Mouse (Mus musculus) heart, adult 10 weeks (tissue): Measurements from ENCODE around the gene Nomo1. TPM values are rescaled to one million over a fixed set of nuclear protein-coding genes. Genes with fewer than 3 reads are reported as not detected.

Experiments used
- polyA plus RNA-seq: library from polyadenylated mRNA; stranded (reverse); fragments of 350-450 nt; fragmentation: Illumina TruSeq; extraction: RNeasy Lipid Tissue Mini Kit (QIAGEN cat#74804); gene quantifications from one replicate; pipeline ENCODE4 v1.2.3, GENCODE M21; 2014; ENCODE audit warnings: low read depth, low replicate concordance

Gene Nomo1
- polyA plus RNA-seq: 68.8 TPM

GRCm38 (mm10) chr7:46033109-46033869 is at the start of gene Nomo1:
Gene Nomo1 (plus strand): TSS chr7:46033698.

GRCm38 (mm10) chr7:46030145-46030488 is 3.4 kb upstream of the Nomo1 start, which contains the start of gene Abcc6:
Gene Abcc6 (minus strand): TSS chr7:46030302.

GRCm38 (mm10) chr7:46100563-46100962 is 67.1 kb downstream of the Nomo1 start, which contains the start of gene Kcnj11:
Gene Kcnj11 (minus strand): TSS chr7:46100764.

Other genes with a start within 250 kb of the Nomo1 start
- gene Lmtk3, start 250.0 kb upstream of the Nomo1 start, polyA plus RNA-seq: not detected
- not detected for gene Sult2b1, start 249.0 kb upstream of the Nomo1 start, polyA plus RNA-seq
- gene Cyth2, start 219.1 kb upstream of the Nomo1 start, polyA plus RNA-seq: 56.6 TPM
- gene Kcnj14, start 208.9 kb upstream of the Nomo1 start, polyA plus RNA-seq: 0.47 TPM
- 13.0 TPM for gene Grwd1, start 202.8 kb upstream of the Nomo1 start, polyA plus RNA-seq
- gene Kdelr1, start 160.9 kb upstream of the Nomo1 start, polyA plus RNA-seq: 146 TPM
- 0.42 TPM for gene Grin2d, start 155.3 kb upstream of the Nomo1 start, polyA plus RNA-seq
- not detected for gene Syngr4, start 137.0 kb upstream of the Nomo1 start, polyA plus RNA-seq
- gene Tmem143, start 136.8 kb upstream of the Nomo1 start, polyA plus RNA-seq: 106 TPM
- 34.2 TPM for gene Emp3, start 112.3 kb upstream of the Nomo1 start, polyA plus RNA-seq
- gene Ccdc114, start 109.6 kb upstream of the Nomo1 start, polyA plus RNA-seq: 2.2 TPM
- gene Abcc6, start 3.4 kb upstream of the Nomo1 start, polyA plus RNA-seq: not detected
- gene Kcnj11, start 67.1 kb downstream of the Nomo1 start, polyA plus RNA-seq: 138 TPM
- 43.4 TPM for gene Abcc8, start 146.3 kb downstream of the Nomo1 start, polyA plus RNA-seq
- 4.4 TPM for gene Ush1c, start 204.8 kb downstream of the Nomo1 start, polyA plus RNA-seq
- not detected for gene Otog, start 207.3 kb downstream of the Nomo1 start, polyA plus RNA-seq